Mouse (Mus musculus): ENCODE measurements around the gene Spdef. TPM values are rescaled to one million over a fixed set of nuclear protein-coding genes. Genes with fewer than 3 reads are reported as not detected.

Gene Spdef
- polyA plus RNA-seq, 1 experiment from 2014 or later: 1.3 TPM

DNA sequence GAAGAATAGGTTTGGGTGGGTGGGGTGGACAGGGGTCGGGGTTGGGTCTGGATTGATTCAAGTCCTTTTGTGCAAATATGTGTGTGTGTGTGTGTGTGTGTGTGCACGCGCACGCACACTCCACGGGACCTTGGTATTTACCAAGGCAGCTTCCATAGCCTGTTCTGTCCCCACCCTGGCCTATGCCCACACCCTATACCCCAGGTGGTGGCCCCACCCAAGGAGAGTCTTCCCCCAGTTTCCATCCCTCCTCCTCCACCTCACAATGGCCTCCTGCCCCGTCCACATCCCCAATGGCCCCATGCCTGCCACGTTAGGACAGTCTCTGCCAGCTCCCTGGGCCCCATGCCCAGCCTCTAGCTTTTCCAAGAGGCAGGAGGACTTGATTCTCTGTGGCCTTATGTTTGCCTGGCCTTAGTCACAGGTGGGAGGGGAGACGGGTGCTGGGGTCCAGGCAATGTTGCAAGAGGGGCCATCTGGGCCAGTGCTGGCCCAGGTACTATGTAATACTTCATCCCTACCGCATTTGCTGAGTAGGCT, 7.6 kb downstream of the Spdef start:
- H3K27ac ChIP-seq: no peak overlapping the region
- no peak overlapping the region for H3K4me2 ChIP-seq (replicated peaks)
- peaks cover 31% of the 10 kb centered on the region for H3K4me1 ChIP-seq (replicated peaks)
- no peaks in the 10 kb centered on the region for H3K9me3 ChIP-seq
- peaks cover 4% of the 10 kb centered on the region; the same call in 1 of the 2 replicates for H3K27me3 ChIP-seq
- WGBS: 74% methylated on average over 9 of the region's 9 CpGs
- no peaks in the 10 kb centered on the region for H3K36me3 ChIP-seq
- ATAC-seq: no peak
- H3K9ac ChIP-seq (replicated peaks): no peak overlapping the region
- H3K4me3 ChIP-seq (replicated peaks): no peak overlapping the region

DNA sequence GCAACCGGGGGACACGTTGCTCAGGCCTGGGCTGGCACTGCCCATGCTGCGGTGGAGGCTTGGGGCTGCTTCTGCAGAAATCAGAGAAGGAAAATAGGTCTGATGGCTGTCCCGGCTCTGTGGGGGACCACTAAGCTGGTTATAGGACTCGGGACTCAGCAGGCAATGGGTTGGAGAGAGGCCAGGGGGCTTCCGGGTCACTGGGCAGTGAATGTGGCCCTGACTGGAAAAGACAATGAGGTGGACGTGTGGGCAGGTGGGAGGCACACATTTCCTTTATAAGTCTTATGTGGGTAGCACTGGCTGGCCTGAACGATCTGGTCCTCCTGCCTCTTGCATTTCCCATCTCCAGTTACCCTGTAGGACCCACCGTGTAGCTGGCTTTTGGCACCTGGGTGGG, 8.4 kb downstream of the Spdef start:
- H3K9me3 ChIP-seq: no peaks in the 10 kb centered on the region
- H3K27ac ChIP-seq: no peak overlapping the region
- peaks cover 4% of the 10 kb centered on the region; the same call in 1 of the 2 replicates for H3K27me3 ChIP-seq
- no peaks in the 10 kb centered on the region for H3K36me3 ChIP-seq
- no peak overlapping the region for H3K9ac ChIP-seq (replicated peaks)
- no peak overlapping the region for H3K4me3 ChIP-seq (replicated peaks)
- no peak overlapping the region for H3K4me2 ChIP-seq (replicated peaks)
- WGBS: 34% methylated on average over 9 of the region's 9 CpGs
- no peak for ATAC-seq
- H3K4me1 ChIP-seq (replicated peaks): peaks cover 24% of the 10 kb centered on the region

DNA sequence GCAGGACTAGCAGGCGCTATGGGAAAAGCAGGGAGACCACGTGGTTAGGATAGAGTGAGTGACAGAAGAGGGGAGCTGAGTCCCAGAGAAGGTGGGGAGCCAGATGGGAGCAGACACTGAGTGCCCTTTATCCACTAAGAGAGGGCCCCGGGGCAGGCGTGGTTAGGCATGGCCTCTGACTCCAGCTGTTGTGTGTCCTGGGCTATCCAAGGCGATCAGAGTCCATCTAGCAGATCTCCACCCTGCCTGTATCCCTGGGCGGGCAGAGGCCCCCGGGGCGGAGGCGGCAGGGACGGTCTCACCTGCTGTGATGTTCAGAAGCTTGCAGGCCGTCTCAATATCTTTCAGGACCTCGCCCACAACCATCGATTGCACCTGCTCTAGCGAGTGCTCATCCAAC, 9.1 kb downstream of the Spdef start:
- H3K9ac ChIP-seq (replicated peaks): no peak overlapping the region
- peaks cover 20% of the 10 kb centered on the region for H3K4me1 ChIP-seq (replicated peaks)
- H3K27me3 ChIP-seq: peaks cover 4% of the 10 kb centered on the region; the same call in 1 of the 2 replicates
- H3K27ac ChIP-seq: no peak overlapping the region
- 70% methylated on average over 14 of the region's 14 CpGs for WGBS
- H3K36me3 ChIP-seq: no peaks in the 10 kb centered on the region
- ATAC-seq: no peak
- no peaks in the 10 kb centered on the region for H3K9me3 ChIP-seq
- no peak overlapping the region for H3K4me2 ChIP-seq (replicated peaks)
- H3K4me3 ChIP-seq (replicated peaks): no peak overlapping the region

DNA sequence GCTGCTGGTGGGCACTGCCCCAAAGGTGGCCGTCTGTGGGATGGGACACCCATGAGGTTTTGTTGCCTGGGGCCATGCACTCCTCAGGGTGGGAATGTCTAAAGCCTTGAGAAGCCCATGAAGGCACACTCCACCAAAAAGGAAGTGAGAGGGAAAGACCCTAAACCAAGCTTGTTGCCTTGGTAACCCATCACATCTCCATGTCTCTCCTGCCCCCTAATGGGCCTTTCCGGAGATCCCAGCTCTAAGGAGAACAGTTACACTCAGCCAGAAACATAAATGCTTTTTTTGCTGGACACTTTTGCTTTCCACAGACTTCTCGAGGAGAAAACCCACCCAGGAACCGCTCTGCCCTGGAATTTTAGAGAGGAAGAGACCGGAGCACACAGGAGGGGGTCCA, 10.5 kb downstream of the Spdef start:
- H3K27ac ChIP-seq: no peak overlapping the region
- ATAC-seq: no peak
- 50% methylated on average over 5 of the region's 5 CpGs for WGBS
- H3K4me2 ChIP-seq (replicated peaks): no peak overlapping the region
- peaks cover 4% of the 10 kb centered on the region; the same call in 1 of the 2 replicates for H3K27me3 ChIP-seq
- no peak overlapping the region for H3K4me3 ChIP-seq (replicated peaks)
- no peaks in the 10 kb centered on the region for H3K36me3 ChIP-seq
- H3K4me1 ChIP-seq (replicated peaks): peaks cover 20% of the 10 kb centered on the region
- H3K9ac ChIP-seq (replicated peaks): no peak overlapping the region
- H3K9me3 ChIP-seq: no peaks in the 10 kb centered on the region

DNA sequence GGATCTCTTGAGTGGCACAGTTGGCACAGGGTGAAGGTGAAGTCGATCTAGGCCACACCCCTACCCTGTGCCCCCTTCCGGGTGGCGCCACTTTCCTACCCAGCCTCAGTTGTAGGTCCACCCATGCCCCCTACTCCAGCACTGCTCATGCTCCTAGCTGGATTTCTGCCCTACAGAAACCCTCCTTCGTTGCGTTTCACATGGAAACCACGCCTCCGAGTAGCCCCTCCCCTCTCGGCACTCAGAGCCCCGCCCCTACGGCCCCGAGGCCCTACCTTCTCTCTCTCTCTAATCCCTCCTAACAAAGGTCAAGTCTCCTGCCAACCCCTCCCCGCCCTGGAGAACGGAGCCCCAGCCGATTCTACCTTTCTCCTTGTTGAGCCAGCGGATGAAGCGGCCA, 12.0 kb downstream of the Spdef start:
- no peaks in the 10 kb centered on the region for H3K9me3 ChIP-seq
- 5% methylated on average over 16 of the region's 16 CpGs for WGBS
- peak overlapping the region; percentile 24 for H3K9ac ChIP-seq (replicated peaks)
- H3K27me3 ChIP-seq: peaks cover 4% of the 10 kb centered on the region; the same call in 1 of the 2 replicates
- peak; percentile 40; the same call in 1 of the 2 replicates for ATAC-seq
- peak overlapping the region; percentile 50 for H3K4me2 ChIP-seq (replicated peaks)
- H3K4me1 ChIP-seq (replicated peaks): peaks cover 20% of the 10 kb centered on the region
- peak overlapping the region; percentile 25 for H3K4me3 ChIP-seq (replicated peaks)
- H3K36me3 ChIP-seq: no peaks in the 10 kb centered on the region
- H3K27ac ChIP-seq: no peak overlapping the region

DNA sequence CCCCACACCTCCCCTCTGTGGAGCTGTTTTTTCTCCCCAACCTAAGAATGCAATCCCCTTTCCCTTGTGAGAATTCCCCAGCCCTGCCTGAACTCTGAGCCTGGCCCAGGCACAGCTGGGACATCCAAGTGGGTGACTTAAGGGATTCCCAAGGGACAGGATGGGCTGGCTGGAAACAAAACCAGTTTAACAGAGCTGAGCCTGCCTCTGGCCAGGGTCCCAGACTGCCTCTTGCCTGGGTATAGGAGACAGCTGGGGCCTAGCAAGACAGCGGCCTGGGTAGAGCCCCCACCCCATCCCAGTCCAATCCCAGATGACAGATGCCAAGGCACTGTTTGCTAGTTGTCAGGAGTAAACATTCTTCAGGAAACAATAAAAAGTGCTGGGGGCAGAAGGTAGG, 15.9 kb downstream of the Spdef start:
- H3K4me1 ChIP-seq (replicated peaks): peaks cover 19% of the 10 kb centered on the region
- H3K9ac ChIP-seq (replicated peaks): no peak overlapping the region
- no peak overlapping the region for H3K4me3 ChIP-seq (replicated peaks)
- H3K27me3 ChIP-seq: peaks cover 2% of the 10 kb centered on the region; the same call in 1 of the 2 replicates
- H3K27ac ChIP-seq: no peak overlapping the region
- WGBS: 83% methylated on average over 1 of the region's 1 CpGs
- no peaks in the 10 kb centered on the region for H3K36me3 ChIP-seq
- no peak overlapping the region for H3K4me2 ChIP-seq (replicated peaks)
- no peaks in the 10 kb centered on the region for H3K9me3 ChIP-seq
- no peak; the same call in 1 of the 2 replicates for ATAC-seq

DNA sequence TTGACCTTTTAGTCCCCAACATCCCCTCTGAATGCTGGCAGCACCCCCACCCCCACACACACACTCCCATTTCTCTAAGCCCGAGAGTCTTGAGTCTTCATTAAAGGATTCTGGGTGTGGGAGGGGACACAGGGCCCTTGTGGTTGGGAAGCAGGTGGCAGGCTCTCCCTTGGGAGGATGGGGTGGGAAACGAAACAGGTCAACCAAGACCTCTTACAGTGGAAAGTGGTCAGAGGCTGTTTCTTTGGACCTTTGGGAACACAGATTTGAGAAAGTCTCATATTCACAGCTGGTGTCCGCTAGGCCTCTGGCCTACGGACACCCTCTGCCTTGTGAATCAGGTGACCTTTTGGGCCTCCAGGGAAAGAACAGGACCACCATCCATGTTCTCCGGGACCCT, 19.1 kb downstream of the Spdef start:
- Histone ChIP-seq H3K4me3 (replicated peaks) (no peak overlapping the region), H3K4me2 (replicated peaks) (no peak overlapping the region), H3K4me1 (replicated peaks) (peaks cover 9% of the 10 kb centered on the region), H3K27me3 (peaks cover 28% of the 10 kb centered on the region), H3K27ac (no peak overlapping the region), H3K9ac (replicated peaks) (no peak overlapping the region), H3K9me3 (no peaks in the 10 kb centered on the region), H3K36me3 (0 out of 2 replicates have a peak, but pooled peaks cover 8% of the 10 kb centered on the region)
- WGBS: 74% methylated on average over 5 of the region's 5 CpGs
- ATAC-seq: no peak

DNA sequence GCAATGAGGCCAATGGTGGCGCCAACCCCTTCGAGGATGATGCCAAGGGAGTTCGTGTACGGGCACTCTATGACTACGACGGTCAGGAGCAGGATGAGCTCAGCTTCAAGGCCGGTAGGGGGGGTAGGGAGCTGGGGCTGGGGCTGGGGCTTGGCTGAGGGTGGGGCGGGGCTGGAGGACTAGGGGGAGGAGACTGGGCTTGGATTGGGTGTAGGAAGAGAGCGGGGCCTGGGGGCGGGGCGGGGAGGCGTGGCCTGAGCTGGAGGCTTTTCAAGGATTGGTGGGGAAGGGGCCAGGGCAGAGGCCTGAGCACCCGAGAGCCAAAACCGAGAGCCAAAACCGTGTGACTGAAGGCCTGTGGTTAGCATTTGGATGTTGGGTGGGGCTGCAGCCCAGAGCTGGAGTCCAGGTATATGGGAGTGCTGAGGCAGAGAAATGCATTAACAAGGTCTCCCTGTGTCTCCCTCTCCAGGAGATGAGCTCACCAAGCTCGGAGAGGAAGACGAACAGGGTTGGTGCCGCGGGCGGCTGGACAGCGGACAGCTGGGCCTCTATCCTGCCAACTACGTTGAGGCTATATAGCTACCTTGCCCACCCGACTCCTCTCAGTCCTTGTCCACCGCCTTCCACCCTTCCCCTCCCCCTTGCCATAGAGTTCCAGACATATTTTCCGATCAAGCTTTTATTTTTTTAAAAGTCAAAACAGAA, 20.6 kb downstream of the Spdef start:
- WGBS: 5% methylated on average over 25 of the region's 25 CpGs
- peak; percentile 90 for ATAC-seq
- peak overlapping the region; percentile 52 for H3K4me2 ChIP-seq (replicated peaks)

DNA sequence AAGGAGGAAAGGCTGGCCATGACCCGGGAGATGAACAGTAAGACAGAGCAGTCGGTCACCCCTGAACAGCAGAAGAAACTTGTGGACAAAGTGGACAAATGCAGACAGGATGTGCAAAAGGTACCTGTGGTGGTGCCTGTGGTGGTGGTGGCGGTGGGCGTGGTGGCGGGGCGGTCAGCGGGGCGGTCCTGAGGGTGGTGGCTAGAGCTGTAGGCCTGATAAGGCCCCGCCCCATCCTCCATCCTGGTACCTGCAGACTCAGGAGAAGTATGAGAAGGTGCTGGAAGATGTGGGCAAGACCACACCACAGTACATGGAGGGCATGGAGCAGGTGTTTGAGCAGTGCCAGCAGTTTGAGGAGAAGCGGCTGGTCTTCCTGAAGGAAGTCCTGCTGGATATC, 23.1 kb downstream of the Spdef start:
- H3K27me3 ChIP-seq: peaks cover 31% of the 10 kb centered on the region
- H3K4me3 ChIP-seq (replicated peaks): no peak overlapping the region
- no peak overlapping the region for H3K4me2 ChIP-seq (replicated peaks)
- no peak overlapping the region for H3K9ac ChIP-seq (replicated peaks)
- 32% methylated on average over 10 of the region's 10 CpGs for WGBS
- peaks cover 29% of the 10 kb centered on the region for H3K4me1 ChIP-seq (replicated peaks)
- H3K36me3 ChIP-seq: 0 out of 2 replicates have a peak, but pooled peaks cover 8% of the 10 kb centered on the region
- no peak for ATAC-seq
- H3K9me3 ChIP-seq: no peaks in the 10 kb centered on the region
- no peak overlapping the region for H3K27ac ChIP-seq

More for the DNA sequence above, 20.6 kb downstream of the Spdef start:
- H3K36me3 ChIP-seq: 0 out of 2 replicates have a peak, but pooled peaks cover 8% of the 10 kb centered on the region
- H3K27ac ChIP-seq: no peak overlapping the region
- peaks cover 31% of the 10 kb centered on the region for H3K27me3 ChIP-seq
- peaks cover 9% of the 10 kb centered on the region for H3K4me1 ChIP-seq (replicated peaks)
- H3K9ac ChIP-seq (replicated peaks): peak overlapping the region; percentile 39; the same call in 1 of the 2 replicates
- H3K4me3 ChIP-seq (replicated peaks): peak overlapping the region; percentile 29
- no peaks in the 10 kb centered on the region for H3K9me3 ChIP-seq

DNA sequence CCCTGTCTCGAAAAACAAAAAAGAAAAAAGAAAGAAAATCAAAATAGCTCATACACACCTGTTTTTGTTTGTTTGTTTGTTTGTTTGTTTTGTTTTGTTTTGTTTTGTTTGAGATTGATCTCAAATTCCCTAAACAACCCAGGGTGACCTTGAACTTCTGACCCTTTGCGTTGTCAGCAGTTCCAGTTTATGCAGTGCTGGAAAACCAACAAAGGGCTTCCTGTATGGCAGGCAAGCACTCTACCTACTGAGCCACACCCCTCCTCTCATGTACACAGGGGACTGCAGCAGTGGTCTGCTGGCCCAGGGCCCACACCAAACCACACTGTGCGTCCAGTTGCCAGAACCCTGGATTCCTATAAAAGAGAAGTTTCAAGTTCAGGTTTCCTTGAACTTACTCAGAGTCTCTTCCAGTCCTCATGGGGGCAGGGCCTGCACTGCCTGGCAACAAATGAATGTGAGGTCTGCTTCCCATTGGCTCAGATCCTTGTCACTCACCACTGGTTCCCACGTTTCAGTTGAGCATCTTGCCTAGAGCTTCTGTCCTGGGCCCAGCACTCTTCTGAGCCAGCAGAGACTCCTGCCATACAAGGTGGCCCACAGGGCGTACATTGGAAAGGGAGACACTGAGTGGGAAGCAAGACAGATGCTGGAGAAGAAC, 24.7 kb downstream of the Spdef start:
- H3K9ac ChIP-seq (replicated peaks): no peak overlapping the region
- 67% methylated on average over 5 of the region's 5 CpGs for WGBS
- H3K4me1 ChIP-seq (replicated peaks): peaks cover 30% of the 10 kb centered on the region
- H3K27me3 ChIP-seq: peaks cover 31% of the 10 kb centered on the region
- no peak for ATAC-seq
- H3K4me3 ChIP-seq (replicated peaks): no peak overlapping the region
- H3K4me2 ChIP-seq (replicated peaks): no peak overlapping the region
- no peak overlapping the region for H3K27ac ChIP-seq
- no peaks in the 10 kb centered on the region for H3K9me3 ChIP-seq
- H3K36me3 ChIP-seq: 0 out of 2 replicates have a peak, but pooled peaks cover 8% of the 10 kb centered on the region

DNA sequence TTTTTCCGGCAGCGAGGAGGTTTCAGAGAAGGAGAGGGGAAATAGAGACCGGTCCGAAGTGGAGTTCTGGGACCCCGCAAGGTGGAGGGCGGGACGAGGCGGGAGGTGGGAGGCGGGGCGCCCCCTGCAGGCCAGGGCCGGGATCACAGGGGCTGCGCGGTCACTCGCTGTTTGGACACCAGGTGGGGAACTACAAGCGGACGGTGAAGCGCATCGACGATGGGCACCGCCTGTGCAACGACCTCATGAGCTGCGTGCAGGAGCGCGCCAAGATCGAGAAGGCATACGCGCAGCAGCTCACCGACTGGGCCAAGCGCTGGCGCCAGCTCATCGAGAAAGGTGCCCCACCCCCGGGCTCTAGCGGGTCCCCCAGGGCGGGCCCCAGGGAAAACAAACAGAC, 26.2 kb downstream of the Spdef start:
- H3K4me1 ChIP-seq (replicated peaks): peaks cover 20% of the 10 kb centered on the region
- H3K27ac ChIP-seq: no peak overlapping the region
- ATAC-seq: no peak
- peak overlapping the region; percentile 27 for H3K4me3 ChIP-seq (replicated peaks)
- no peak overlapping the region; the same call in 1 of the 2 replicates for H3K9ac ChIP-seq (replicated peaks)
- H3K9me3 ChIP-seq: 0 out of 2 replicates have a peak, but pooled peaks cover 3% of the 10 kb centered on the region
- H3K4me2 ChIP-seq (replicated peaks): peak overlapping the region; percentile 53
- 0 out of 2 replicates have a peak, but pooled peaks cover 8% of the 10 kb centered on the region for H3K36me3 ChIP-seq
- WGBS: 1% methylated on average over 34 of the region's 34 CpGs
- H3K27me3 ChIP-seq: peaks cover 31% of the 10 kb centered on the region

DNA sequence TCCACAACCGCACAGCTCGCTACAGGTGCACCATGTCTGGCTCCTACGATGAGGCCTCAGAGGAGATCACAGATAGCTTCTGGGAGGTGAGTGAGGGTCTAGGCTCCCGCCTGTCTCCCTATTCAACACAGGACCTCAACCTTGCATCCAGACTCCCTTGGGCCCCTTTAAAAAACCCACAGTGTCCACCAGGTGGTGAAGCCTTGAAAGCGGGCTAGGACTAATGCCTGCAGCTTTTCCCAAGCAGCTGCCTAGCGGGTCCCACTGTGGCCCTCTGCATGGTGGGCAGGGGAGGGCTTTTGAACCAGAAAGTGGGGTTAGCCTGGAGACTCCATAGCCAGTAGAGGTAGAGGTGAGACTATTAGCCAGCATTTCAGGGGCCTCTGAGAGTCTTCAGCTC, 26.9 kb downstream of the Spdef start:
- 72% methylated on average over 6 of the region's 6 CpGs for WGBS
- no peak for ATAC-seq
- Histone ChIP-seq H3K27ac (no peak overlapping the region), H3K4me3 (replicated peaks) (no peak overlapping the region), H3K4me1 (replicated peaks) (peaks cover 20% of the 10 kb centered on the region), H3K9ac (replicated peaks) (no peak overlapping the region), H3K4me2 (replicated peaks) (no peak overlapping the region), H3K9me3 (0 out of 2 replicates have a peak, but pooled peaks cover 3% of the 10 kb centered on the region), H3K27me3 (peaks cover 24% of the 10 kb centered on the region), H3K36me3 (0 out of 2 replicates have a peak, but pooled peaks cover 8% of the 10 kb centered on the region)
